Mouse (Mus musculus): Measurements from ENCODE around the gene Spn. TPM values are rescaled to one million over a fixed set of nuclear protein-coding genes. Genes with fewer than 3 reads are reported as not detected.

The Spn gene
- polyA plus RNA-seq, 1 experiment from 2014 or later: 0.09 TPM

GRCm38 (mm10) chr7:127082271-127082670 lies 55.4 kb downstream of the Spn start:
- H3K4me3 ChIP-seq: no peak overlapping the region
- 0 out of 2 replicates have a peak, but pooled peaks cover 3% of the 10 kb centered on the region for H3K4me1 ChIP-seq
- no peak overlapping the region for H3K27ac ChIP-seq
- DNase-seq (ENCODE audit: low spot score): no peak
- 85% methylated on average over 8 of the region's 8 CpGs for WGBS
- H3K36me3 ChIP-seq: no peaks in the 10 kb centered on the region
- no peaks in the 10 kb centered on the region for H3K27me3 ChIP-seq (ENCODE audit: low read depth, poor library complexity, severe bottlenecking)
- no peaks in the 10 kb centered on the region for H3K9me3 ChIP-seq (replicated peaks)

Other genes with a start within 250 kb of the Spn start
- 15.6 and 16.6 TPM in 2 replicates for gene Tmem219, start 214.9 kb downstream of the Spn start, polyA plus RNA-seq (2016; fragmentation: Nextera tagmentation; extraction: Ambion mirVana)
- 19.5 and 20.3 TPM in 2 replicates for gene Kctd13, start 208.9 kb downstream of the Spn start, polyA plus RNA-seq (2016; fragmentation: Nextera tagmentation; extraction: Ambion mirVana)
- gene Asphd1, start 188.2 kb downstream of the Spn start, polyA plus RNA-seq (2016; fragmentation: Nextera tagmentation; extraction: Ambion mirVana): 0.11 TPM in 1 of 2 replicates, not detected in the other
- gene Sez6l2, start 187.3 kb downstream of the Spn start, polyA plus RNA-seq (2016; fragmentation: Nextera tagmentation; extraction: Ambion mirVana): 0.10 and 0.20 TPM in 2 replicates
- gene Cdipt, start 161.9 kb downstream of the Spn start, polyA plus RNA-seq (2016; fragmentation: Nextera tagmentation; extraction: Ambion mirVana): 89.4 and 99.5 TPM in 2 replicates
- gene Cdiptos, start 161.7 kb downstream of the Spn start, polyA plus RNA-seq (2016; fragmentation: Nextera tagmentation; extraction: Ambion mirVana): 0.81 and 1.0 TPM in 2 replicates
- 3.3 and 4.0 TPM in 2 replicates for gene Mvp, start 123.2 kb downstream of the Spn start, polyA plus RNA-seq (2016; fragmentation: Nextera tagmentation; extraction: Ambion mirVana)
- gene Pagr1b, start 121.3 kb downstream of the Spn start, polyA plus RNA-seq (2016; fragmentation: Nextera tagmentation; extraction: Ambion mirVana): 0.90 TPM in 1 of 2 replicates, not detected in the other
- gene Pagr1a, start 120.5 kb downstream of the Spn start, polyA plus RNA-seq (2016; fragmentation: Nextera tagmentation; extraction: Ambion mirVana): 88.5 and 95.0 TPM in 2 replicates
- 30.8 and 44.7 TPM in 2 replicates for gene Gm42742, start 116.7 kb downstream of the Spn start, polyA plus RNA-seq (2016; fragmentation: Nextera tagmentation; extraction: Ambion mirVana)
- 2.9 and 4.4 TPM in 2 replicates for gene Prrt2, start 116.6 kb downstream of the Spn start, polyA plus RNA-seq (2016; fragmentation: Nextera tagmentation; extraction: Ambion mirVana)
- 86.0 and 88.1 TPM in 2 replicates for gene Maz, start 110.8 kb downstream of the Spn start, polyA plus RNA-seq (2016; fragmentation: Nextera tagmentation; extraction: Ambion mirVana)
- gene Kif22, start 95.4 kb downstream of the Spn start, polyA plus RNA-seq (2016; fragmentation: Nextera tagmentation; extraction: Ambion mirVana): 215 and 219 TPM in 2 replicates
- gene Zg16, start 50.5 kb downstream of the Spn start, polyA plus RNA-seq (2016; fragmentation: Nextera tagmentation; extraction: Ambion mirVana): not detected in 2 replicates
- gene AI467606, start 46.5 kb downstream of the Spn start, polyA plus RNA-seq (2016; fragmentation: Nextera tagmentation; extraction: Ambion mirVana): 0.36 and 0.86 TPM in 2 replicates
- gene Qprt, start 15.6 kb downstream of the Spn start, polyA plus RNA-seq (2016; fragmentation: Nextera tagmentation; extraction: Ambion mirVana): 1.7 TPM in 2 replicates
- 85.9 and 94.0 TPM in 2 replicates for gene Cd2bp2, start 58.2 kb upstream of the Spn start, polyA plus RNA-seq (2016; fragmentation: Nextera tagmentation; extraction: Ambion mirVana)
- gene Tbc1d10b, start 70.6 kb upstream of the Spn start, polyA plus RNA-seq (2016; fragmentation: Nextera tagmentation; extraction: Ambion mirVana): 32.1 and 34.8 TPM in 2 replicates
- gene Mylpf, start 71.1 kb upstream of the Spn start, polyA plus RNA-seq (2016; fragmentation: Nextera tagmentation; extraction: Ambion mirVana): 8.8 and 13.1 TPM in 2 replicates
- 74.2 and 74.9 TPM in 2 replicates for gene Zfp553, start 95.2 kb upstream of the Spn start, polyA plus RNA-seq (2016; fragmentation: Nextera tagmentation; extraction: Ambion mirVana)
- 27.0 and 29.9 TPM in 2 replicates for gene Sept1, start 95.3 kb upstream of the Spn start, polyA plus RNA-seq (2016; fragmentation: Nextera tagmentation; extraction: Ambion mirVana)
- gene Zfp771, start 106.5 kb upstream of the Spn start, polyA plus RNA-seq (2016; fragmentation: Nextera tagmentation; extraction: Ambion mirVana): 70.6 and 73.6 TPM in 2 replicates
- 340 and 453 TPM in 2 replicates for gene Dctpp1, start 122.9 kb upstream of the Spn start, polyA plus RNA-seq (2016; fragmentation: Nextera tagmentation; extraction: Ambion mirVana)
- 89.7 and 93.9 TPM in 2 replicates for gene Sephs2, start 136.2 kb upstream of the Spn start, polyA plus RNA-seq (2016; fragmentation: Nextera tagmentation; extraction: Ambion mirVana)
- 0.46 and 0.69 TPM in 2 replicates for gene Itgal, start 158.4 kb upstream of the Spn start, polyA plus RNA-seq (2016; fragmentation: Nextera tagmentation; extraction: Ambion mirVana)
- 23.1 and 23.8 TPM in 2 replicates for gene Zfp768, start 207.8 kb upstream of the Spn start, polyA plus RNA-seq (2016; fragmentation: Nextera tagmentation; extraction: Ambion mirVana)
- 7.9 and 9.5 TPM in 2 replicates for gene Zfp747, start 238.2 kb upstream of the Spn start, polyA plus RNA-seq (2016; fragmentation: Nextera tagmentation; extraction: Ambion mirVana)
- gene 9130019O22Rik, start 249.3 kb upstream of the Spn start, polyA plus RNA-seq (2016; fragmentation: Nextera tagmentation; extraction: Ambion mirVana): 5.2 and 7.2 TPM in 2 replicates